Mouse (Mus musculus) liver, embryonic 14.5 days (tissue): ENCODE measurements around the gene Kat7. TPM values are rescaled to one million over a fixed set of nuclear protein-coding genes. Genes with fewer than 3 reads are reported as not detected.

Experiments used
- ATAC-seq: fragments of 200-750 bp; cut with Nextera tagmentation; 2 replicates; pipeline ENCODE4 v1.8.0; 2017; ENCODE audit warnings: moderate number of reproducible peaks, mild to moderate bottlenecking, moderate library complexity; ENCODE audit not compliant: insufficient read depth
- DNase-seq, 3 experiments: peaks; one replicate each; pipeline ENCODE4 v3.0.0-alpha.2; 2012 to 2013; ENCODE audit warnings: low read depth in 3 of 3, low spot score in 3 of 3
- H3K27ac ChIP-seq: fragments of 300-500 bp; sonication (generic); 2 replicates; pipeline ENCODE4 v1.5.1; 2014; ENCODE audit warnings: moderate library complexity, mild to moderate bottlenecking, control low read depth, inconsistent platforms
- H3K27me3 ChIP-seq: fragments of 300-500 bp; sonication (generic); 2 replicates; pipeline ENCODE4 v1.6.1; 2014; ENCODE audit warnings: mild to moderate bottlenecking, low read length, moderate library complexity; ENCODE audit not compliant: control insufficient read depth, insufficient read depth
- H3K36me3 ChIP-seq: fragments of 300-500 bp; sonication (generic); replicated peaks from 2 replicates; pipeline ENCODE4 v1.6.1; 2014; ENCODE audit warnings: low read depth; ENCODE audit not compliant: control insufficient read depth, insufficient read depth
- H3K4me1 ChIP-seq, 2 experiments: fragments of 200-500 bp in 1 of 2; fragments of 300-500 bp in 1 of 2; sonication (generic) in 1 of 2; replicated peaks; 2 replicates each; pipeline ENCODE4 v1.6.1; 2012 to 2014; ENCODE audit warnings: antibody characterized with exemption in 1 of 2, inconsistent platforms in 1 of 2, low read length in 1 of 2; ENCODE audit not compliant: control insufficient read depth in 2 of 2, insufficient read depth in 2 of 2
- H3K4me2 ChIP-seq: fragments of 300-500 bp; sonication (generic); 2 replicates; pipeline ENCODE4 v1.6.1; 2014; ENCODE audit warnings: low read depth, mild to moderate bottlenecking, control low read depth, moderate library complexity
- H3K4me3 ChIP-seq, 2 experiments: fragments of 200-500 bp in 1 of 2; fragments of 300-500 bp in 1 of 2; sonication (generic) in 1 of 2; 2 replicates each; pipeline ENCODE4 v1.5.1; 2012 to 2014; ENCODE audit warnings: low read depth in 2 of 2, low read length in 2 of 2, mild to moderate bottlenecking in 2 of 2, control low read depth in 1 of 2, inconsistent platforms in 1 of 2, moderate library complexity in 1 of 2; ENCODE audit not compliant: insufficient read depth in 1 of 2
- H3K9ac ChIP-seq: fragments of 300-500 bp; sonication (generic); replicated peaks from 2 replicates; pipeline ENCODE4 v1.6.1; 2014; ENCODE audit warnings: mild to moderate bottlenecking, control low read depth, moderate library complexity
- H3K9me3 ChIP-seq: fragments of 300-500 bp; sonication (generic); 2 replicates; pipeline ENCODE4 v1.6.1; 2016; ENCODE audit warnings: low read length, mixed read lengths; ENCODE audit not compliant: control insufficient read depth
- CTCF ChIP-seq: IDR thresholded peaks from 2 replicates; pipeline ENCODE4 v1.5.1; 2016; ENCODE audit warnings: antibody characterized with exemption, low read depth, control low read depth
- EP300 ChIP-seq: IDR thresholded peaks from 2 replicates; pipeline ENCODE4 v1.6.1; 2016; ENCODE audit warnings: antibody characterized with exemption, low read depth
- WGBS: fragments of 180-500 bp; shearing (Covaris S2); extraction: QIAGEN DNeasy Blood & Tissue Kit; methylation state at CpG from one replicate; pipeline ENCODE4 v1.1.7; 2014; ENCODE audit not compliant: insufficient replicate concordance; 5-methylcytosine and 5-hydroxymethylcytosine counted together
- polyA plus RNA-seq, 2 experiments: library from polyadenylated mRNA; depleted of rRNA in 1 of 2; stranded (reverse) in 1 of 2; unstranded in 1 of 2; fragments of >200 nt; fragmentation: Nextera tagmentation in 1 of 2; extraction: Ambion mirVana in 1 of 2; gene quantifications; 2 replicates each; pipeline versions ENCODE4 v1.2.1 to v1.2.3; 2012 to 2014

Kat7 gene
- polyA plus RNA-seq, 2 experiments, result 19.4 to 23.6 TPM

GRCm38 (mm10) chr11:95318116-95318515 lies 8.1 kb upstream of the Kat7 start:
- Histone ChIP-seq H3K4me2 (peak overlapping the region; percentile 49), H3K4me3 (peak overlapping the region; percentile 7 to 11; a peak in 2 of 4 replicates), H3K36me3 (no peaks in the 10 kb centered on the region), H3K27me3 (no peaks in the 10 kb centered on the region), H3K9me3 (no peaks in the 10 kb centered on the region), H3K27ac (peak overlapping the region; percentile 84), H3K4me1 (peaks cover 24 to 41% of the 10 kb centered on the region in 2 experiments), H3K9ac (peak overlapping the region; percentile 24)
- TF ChIP-seq CTCF (no peak), EP300 (peak; percentile 72)
- 25% methylated on average over 9 of the region's 9 CpGs for WGBS
- DNase-seq (peak in 2 of 3 experiments; percentile 60 to 71), ATAC-seq (peak; percentile 69)

- DNase-seq (no peak), ATAC-seq (no peak)
- no peak overlapping the region for H3K27ac ChIP-seq
- H3K4me1 ChIP-seq, result peaks cover 33 to 39% of the 10 kb centered on the region in 2 experiments
- 76% methylated on average over 7 of the region's 7 CpGs for WGBS
- no peaks in the 10 kb centered on the region for H3K27me3 ChIP-seq
- no peak overlapping the region for H3K4me2 ChIP-seq
- TF ChIP-seq CTCF (no peak), EP300 (no peak)
- H3K4me3 ChIP-seq, result no peak overlapping the region
- H3K9me3 ChIP-seq, result no peaks in the 10 kb centered on the region
- no peaks in the 10 kb centered on the region for H3K36me3 ChIP-seq
- H3K9ac ChIP-seq, result no peak overlapping the region
These were observed 5.3 kb upstream of the Kat7 start for GRCm38 (mm10) chr11:95315215-95315955.

GRCm38 (mm10) chr11:95311425-95311807 lies 1.4 kb upstream of the Kat7 start:
- WGBS, result 58% methylated on average over 5 of the region's 5 CpGs
- peaks cover 2% of the 10 kb centered on the region; the same call in 1 of the 2 replicates for H3K36me3 ChIP-seq
- no peak for ATAC-seq
- H3K27me3 ChIP-seq, result no peaks in the 10 kb centered on the region
- TF ChIP-seq CTCF, result no peak
- TF ChIP-seq EP300, result no peak
- H3K27ac ChIP-seq, result no peak overlapping the region
- DNase-seq, result no peak
- peaks cover 24 to 26% of the 10 kb centered on the region in 2 experiments for H3K4me1 ChIP-seq
- H3K9me3 ChIP-seq, result no peaks in the 10 kb centered on the region
- peak overlapping the region; percentile 99; the same call in 1 of the 2 replicates for H3K9ac ChIP-seq
- peak overlapping the region; percentile 92 for H3K4me2 ChIP-seq
- peak overlapping the region; percentile 94 to 96; a peak in 3 of 4 replicates for H3K4me3 ChIP-seq

- no peak for TF ChIP-seq CTCF
- no peak for TF ChIP-seq EP300
- DNase-seq, result peak in 2 of 3 experiments; percentile 47 to 52
- Histone ChIP-seq H3K4me1 (peaks cover 24 to 26% of the 10 kb centered on the region in 2 experiments), H3K9me3 (no peaks in the 10 kb centered on the region), H3K4me2 (peak overlapping the region; percentile 92), H3K4me3 (peak overlapping the region; percentile 94 to 96), H3K36me3 (peaks cover 7% of the 10 kb centered on the region), H3K27me3 (no peaks in the 10 kb centered on the region), H3K27ac (peak overlapping the region; percentile 97), H3K9ac (peak overlapping the region; percentile 99)
- no peak for ATAC-seq
- 8% methylated on average over 17 of the region's 17 CpGs for WGBS
These were observed 790 bp upstream of the Kat7 start for GRCm38 (mm10) chr11:95310648-95311424.

- WGBS, result under 1% methylated on average over 37 of the region's 37 CpGs
- Histone ChIP-seq H3K27ac (peak overlapping the region; percentile 97), H3K4me2 (peak overlapping the region; percentile 92), H3K9ac (peak overlapping the region; percentile 99), H3K9me3 (no peaks in the 10 kb centered on the region), H3K36me3 (peaks cover 15% of the 10 kb centered on the region), H3K27me3 (no peaks in the 10 kb centered on the region), H3K4me1 (peaks cover 21 to 26% of the 10 kb centered on the region in 2 experiments), H3K4me3 (peak overlapping the region; percentile 94 to 96)
- TF ChIP-seq EP300, result peak; percentile 28; the same call in 1 of the 2 replicates
- TF ChIP-seq CTCF, result no peak
- peak; percentile 95 for ATAC-seq
- DNase-seq, result peak; percentile 98
These were observed 488 bp downstream of the Kat7 start for GRCm38 (mm10) chr11:95309510-95310006.
